Comparison of ENCODE assay signal across 27 mouse cellular contexts in the genomic region with DNA sequence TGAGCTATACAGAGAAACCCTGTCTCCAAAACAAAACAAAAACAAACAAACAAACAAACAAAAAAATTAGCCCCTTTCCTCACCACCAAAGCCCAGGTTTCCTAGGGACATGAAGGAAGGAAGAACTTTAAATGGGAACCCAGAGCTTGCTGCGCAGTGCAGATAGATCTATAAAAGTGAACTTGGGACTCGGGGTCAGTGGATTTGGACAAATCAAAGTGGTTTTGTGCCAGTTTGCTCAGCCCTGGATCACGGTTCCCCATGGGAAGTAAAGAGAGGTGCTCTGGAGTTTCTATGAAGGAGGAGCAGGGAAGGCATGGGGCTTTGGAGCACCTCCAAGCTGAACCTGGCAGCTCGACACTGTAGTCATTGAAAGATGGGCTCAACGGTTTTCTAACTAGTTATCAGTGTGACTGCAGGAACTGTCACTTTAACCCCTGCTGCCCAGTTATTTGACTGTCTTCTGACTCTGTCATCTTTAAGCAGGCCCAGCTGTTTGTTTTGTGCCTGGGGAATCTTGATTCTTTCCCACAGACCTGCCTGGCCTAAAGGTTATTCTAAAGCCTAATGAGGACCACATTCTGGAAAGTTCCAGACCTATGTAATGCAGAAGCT. TPM values are rescaled to one million over a fixed set of nuclear protein-coding genes. Genes with fewer than 3 reads are reported as not detected.
DNase-seq lines count a peak whose midpoint lies in the region; ATAC-seq and TF ChIP-seq lines count a peak whose summit lies in the region.
"Had no signal": no experiment of that assay in that cellular context is flagged by ENCODE, and none has a peak within 500 bp of the region (broad histone marks: within the 10 kb centered on the region; RNA-seq: fewer than 3 reads in every experiment).

No protein-coding gene starts in this region.

- no peaks in the 10 kb centered on the region for H3K27me3 ChIP-seq in liver, postnatal 0 days (ENCODE audit: insufficient read depth, low read length)
- H3K27me3 ChIP-seq in liver, embryonic 11.5 days (replicated peaks; ENCODE audit: control insufficient read depth, insufficient read depth, low read length): no peaks in the 10 kb centered on the region
- H3K27me3 ChIP-seq in MEL (ENCODE audit: control insufficient read depth in 1 of 2, insufficient read depth in 2 of 2, low read length in 2 of 2): no peaks in the 10 kb centered on the region
- H3K27me3 ChIP-seq: CH12.LX; embryonic facial prominence, embryonic 13.5 days; embryonic facial prominence, embryonic 15.5 days; forebrain, embryonic 12.5 days had no signal

- no peak overlapping the region for H3K27ac ChIP-seq in liver, postnatal 0 days (ENCODE audit: low read depth)
- no peak overlapping the region for H3K27ac ChIP-seq in liver, embryonic 11.5 days (ENCODE audit: low read depth, low read length)
- no peak overlapping the region for H3K27ac ChIP-seq in MEL (ENCODE audit: control insufficient read depth, low read depth, low read length)
- H3K27ac ChIP-seq: embryonic facial prominence, embryonic 13.5 days; embryonic facial prominence, embryonic 15.5 days; forebrain, embryonic 10.5 days; forebrain, embryonic 12.5 days had no signal

- H3K9ac ChIP-seq in liver, postnatal 0 days (replicated peaks): no peak overlapping the region
- no peak overlapping the region for H3K9ac ChIP-seq in liver, embryonic 11.5 days (ENCODE audit: low read depth, low read length)
- no peak overlapping the region for H3K9ac ChIP-seq in MEL (ENCODE audit: control insufficient read depth, low read depth, low read length, poor library complexity, severe bottlenecking)
- H3K9ac ChIP-seq: embryonic facial prominence, embryonic 13.5 days; embryonic facial prominence, embryonic 15.5 days; forebrain, embryonic 12.5 days had no signal

- 49% methylated on average over 5 of the region's 5 CpGs for WGBS in liver, postnatal 0 days (ENCODE audit: insufficient replicate concordance)
- WGBS in liver, embryonic 11.5 days: 49% methylated on average over 5 of the region's 5 CpGs

- TF ChIP-seq CTCF in liver, postnatal 0 days (IDR thresholded peaks at IDR 0.05; ENCODE audit: low read depth): no peak
- TF ChIP-seq CTCF in MEL (IDR thresholded peaks at IDR 0.05 in 2 of 3, conservative IDR thresholded peaks at IDR 0.05 in 1 of 3; ENCODE audit: control insufficient read depth in 1 of 3, insufficient read depth in 1 of 3, low read depth in 2 of 3, low read length in 3 of 3, poor library complexity in 1 of 3, severe bottlenecking in 1 of 3): no peak

- H3K36me3 ChIP-seq in liver, postnatal 0 days (replicated peaks; ENCODE audit: insufficient read depth, low read length): no peaks in the 10 kb centered on the region
- H3K36me3 ChIP-seq in liver, embryonic 11.5 days (ENCODE audit: control insufficient read depth, insufficient read depth, low read length): no peaks in the 10 kb centered on the region
- no peaks in the 10 kb centered on the region; a peak in 1 of 4 replicates for H3K36me3 ChIP-seq in MEL (ENCODE audit: control insufficient read depth in 1 of 2, insufficient read depth in 2 of 2, low read length in 2 of 2)
- H3K36me3 ChIP-seq: embryonic facial prominence, embryonic 13.5 days; embryonic facial prominence, embryonic 15.5 days; forebrain, embryonic 10.5 days; forebrain, embryonic 12.5 days; G1E had no signal

- H3K4me1 ChIP-seq in liver, postnatal 0 days (ENCODE audit: insufficient read depth): peaks cover 6% of the 10 kb centered on the region; the same call in 1 of the 2 replicates
- H3K4me1 ChIP-seq in liver, embryonic 11.5 days (replicated peaks; ENCODE audit: control insufficient read depth, insufficient read depth, low read length): no peaks in the 10 kb centered on the region
- H3K4me1 ChIP-seq in MEL (ENCODE audit: control insufficient read depth in 1 of 2, insufficient read depth in 2 of 2, low read length in 2 of 2): peaks cover 7 to 8% of the 10 kb centered on the region in 2 experiments; a peak in 3 of 4 replicates
- H3K4me1 ChIP-seq: embryonic facial prominence, embryonic 13.5 days; embryonic facial prominence, embryonic 15.5 days; forebrain, embryonic 12.5 days had no signal

- no peaks in the 10 kb centered on the region for H3K79me2 ChIP-seq in MEL (ENCODE audit: control insufficient read depth, insufficient read depth, low read length, poor library complexity)

- no peak for TF ChIP-seq EP300 in liver, postnatal 0 days (IDR thresholded peaks at IDR 0.05; ENCODE audit: low read depth)
- TF ChIP-seq EP300 in MEL (IDR thresholded peaks at IDR 0.05; ENCODE audit: low read depth in 1 of 2, low read length in 2 of 2): peak; percentile 78 to 79

- H3K4me3 ChIP-seq in liver, postnatal 0 days (ENCODE audit: low read depth, low read length): no peak overlapping the region
- H3K4me3 ChIP-seq in liver, embryonic 11.5 days (ENCODE audit: low read depth, low read length): no peak overlapping the region
- H3K4me3 ChIP-seq in MEL (ENCODE audit: control insufficient read depth in 1 of 2, insufficient read depth in 1 of 2, low read depth in 2 of 2, low read length in 2 of 2): no peak overlapping the region
- H3K4me3 ChIP-seq: embryonic facial prominence, embryonic 13.5 days; embryonic facial prominence, embryonic 15.5 days; erythroblast, embryonic 14.5 days; forebrain, embryonic 10.5 days; forebrain, embryonic 12.5 days had no signal

- H3K9me3 ChIP-seq in liver, postnatal 0 days (ENCODE audit: low read length): no peaks in the 10 kb centered on the region
- H3K9me3 ChIP-seq in liver, embryonic 11.5 days (ENCODE audit: control insufficient read depth, low read length): no peaks in the 10 kb centered on the region
- H3K9me3 ChIP-seq in MEL (replicated peaks; ENCODE audit: insufficient read depth, low read length): no peaks in the 10 kb centered on the region
- H3K9me3 ChIP-seq: embryonic facial prominence, embryonic 13.5 days; embryonic facial prominence, embryonic 15.5 days; forebrain, embryonic 10.5 days; forebrain, embryonic 12.5 days; G1E had no signal

- TF ChIP-seq RAD21 in MEL (IDR thresholded peaks at IDR 0.05; ENCODE audit: low read depth, low read length): no peak

- no peak overlapping the region for H3K4me2 ChIP-seq in liver, postnatal 0 days (ENCODE audit: low read depth, low read length)
- H3K4me2 ChIP-seq in liver, embryonic 11.5 days: no peak overlapping the region
- H3K4me2 ChIP-seq: embryonic facial prominence, embryonic 13.5 days; embryonic facial prominence, embryonic 15.5 days; forebrain, embryonic 12.5 days had no signal

- peak; percentile 63 for ATAC-seq in liver, postnatal 0 days
- no peak for ATAC-seq in liver, embryonic 11.5 days (replicated peaks; ENCODE audit: low FRiP score)
- ATAC-seq in megakaryocyte-erythroid progenitor cell, adult 5-6 weeks (replicated peaks; ENCODE audit: low FRiP score, low TSS enrichment, poor library complexity, severe bottlenecking): peak; percentile 75
- ATAC-seq: CD4-positive, CD25-positive, alpha-beta regulatory T cell, adult 4 months; forebrain, embryonic 14.5 days had no signal

- TF ChIP-seq POLR2A in MEL (IDR thresholded peaks at IDR 0.05; ENCODE audit: control insufficient read depth in 1 of 2, insufficient read depth in 1 of 2, low read depth in 1 of 2, low read length in 2 of 2, poor library complexity in 1 of 2): no peak

- peak; percentile 66 for DNase-seq in heart, adult 11 months
- no peak for DNase-seq in heart, adult 8-10 months (ENCODE audit: low spot score)
- no peak for DNase-seq in liver, postnatal 0 days
- DNase-seq in liver, embryonic 11.5 days (ENCODE audit: low spot score): no peak
- DNase-seq in MEL (ENCODE audit: low read depth, low spot score): peak; percentile 57
- no peak for DNase-seq in lung, postnatal 10 days
- DNase-seq: adrenal gland, adult 2 months; adrenal gland, postnatal 10 days; adrenal gland, postnatal 25 days; B cell, adult 2 months; cerebellum, adult 11 months; cerebellum, adult 18-20 months; cerebellum, adult 8-10 months; cerebellum, adult 9-11 months; cerebellum, postnatal 14 days; cerebellum, postnatal 36 days; embryo, embryonic 11 days had no signal

TF ChIP-seq in MEL, 35 proteins besides CTCF, POLR2A, EP300 and RAD21:
- TF ChIP-seq UBTF (IDR thresholded peaks at IDR 0.05; ENCODE audit: borderline replicate concordance, insufficient read depth, low read depth, low read length) (no peak), ZNF384 (IDR thresholded peaks at IDR 0.05; ENCODE audit: low read depth, low read length) (no peak), USF2 (IDR thresholded peaks at IDR 0.05; ENCODE audit: borderline replicate concordance in 1 of 2, insufficient read depth in 1 of 2, low read depth in 1 of 2, low read length in 2 of 2) (no peak), KAT2A (conservative IDR thresholded peaks at IDR 0.05; ENCODE audit: low read depth, low read length) (no peak), MYB (IDR thresholded peaks at IDR 0.05; ENCODE audit: low read depth, low read length) (peak; percentile 86), MAX (IDR thresholded peaks at IDR 0.05; ENCODE audit: low read length) (no peak), ZKSCAN1 (IDR thresholded peaks at IDR 0.05; ENCODE audit: low read depth, low read length) (no peak), GATA1 (IDR thresholded peaks at IDR 0.05; ENCODE audit: low read depth, low read length) (peak; percentile 24; the same call in 1 of the 2 replicates), TCF12 (IDR thresholded peaks at IDR 0.05; ENCODE audit: low read depth, low read length) (peak; percentile 43; the same call in 1 of the 2 replicates), SIN3A (IDR thresholded peaks at IDR 0.05; ENCODE audit: low read length) (peak; percentile 57; the same call in 1 of the 2 replicates), ETS1 (IDR thresholded peaks at IDR 0.05; ENCODE audit: low read depth, low read length) (0 out of 2 replicates have a peak, but pooled peaks have one; percentile 35), CHD1 (IDR thresholded peaks at IDR 0.05; ENCODE audit: low read depth, low read length) (no peak)

RNA-seq across cellular contexts. Expression of gene Rnf24, which starts 58.3 kb away (rescaled TPM):
- 1 to 10 TPM; 2.9 to 4.1 (median 3.3) TPM for total RNA-seq in heart, adult 8-10 months (2022)
- polyA plus RNA-seq in liver, postnatal 0 days (2015; fragmentation: Nextera tagmentation; extraction: Ambion mirVana): 0.50 and 0.94 TPM in 2 replicates
- 1.2 and 1.7 TPM in 2 replicates for polyA plus RNA-seq in liver, embryonic 11.5 days (2014; fragmentation: Nextera tagmentation; extraction: Ambion mirVana)
- 0.73 and 0.78 TPM in 2 replicates for total RNA-seq in MEL (2012; rRNA removed)
- 1 to 10 TPM in 1 of 2 experiments, not detected in 1; 2.9 TPM for polyA plus RNA-seq in MEL (2012; ENCODE audit: insufficient read depth in 1 of 2, insufficient read length in 2 of 2, low read depth in 1 of 2, low replicate concordance in 2 of 2, missing spikeins in 1 of 2)
- 1.7 and 2.8 TPM in 2 replicates for total RNA-seq in megakaryocyte-erythroid progenitor cell, adult 5-6 weeks (2014; fragmentation: Nextera tagmentation)
- 0.61 and 0.84 TPM in 2 replicates for total RNA-seq in megakaryocyte-erythroid progenitor cell, adult 5-6 weeks (2017)
- polyA plus RNA-seq: erythroblast, embryonic 14.5 days had no signal

Comparison
In these comparisons a context has a peak if more than half of its experiments do, and no peak if none do; other contexts are left out.
1. DNase-seq: peak in heart, adult 11 months (single experiment) and MEL (single experiment); none in heart, adult 8-10 months (single experiment), liver, postnatal 0 days (single experiment), liver, embryonic 11.5 days (single experiment) and lung, postnatal 10 days (single experiment).